Mouse (Mus musculus): ENCODE measurements around the gene Ascl3. TPM values are rescaled to one million over a fixed set of nuclear protein-coding genes. Genes with fewer than 3 reads are reported as not detected.

The Ascl3 gene
- polyA plus RNA-seq, 1 experiment from 2014 or later: not detected

DNA sequence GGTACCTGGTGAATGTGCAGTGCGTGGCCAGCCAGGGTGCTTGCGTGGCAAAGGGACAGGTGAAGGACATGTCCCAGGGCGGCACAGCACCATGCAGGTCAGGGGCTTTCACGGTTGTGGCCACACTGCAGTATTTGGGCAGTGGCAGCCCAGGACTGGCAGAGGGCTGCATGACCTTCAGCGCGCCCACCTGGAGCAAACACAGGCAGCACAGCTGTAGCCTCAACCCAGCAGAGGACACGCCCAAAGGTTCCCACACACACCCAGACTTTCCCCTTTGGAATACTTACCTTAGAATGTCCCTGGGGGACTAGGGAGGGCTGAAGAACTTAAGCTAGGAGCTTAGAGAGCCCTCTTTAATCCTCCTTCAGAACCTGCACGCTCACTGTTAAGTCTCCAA lies 8.4 kb downstream of the Ascl3 start:
- H3K9me3 ChIP-seq (ENCODE audit: control insufficient read depth, low read length): no peaks in the 10 kb centered on the region
- no peak for DNase-seq (ENCODE audit: low spot score)
- no peaks in the 10 kb centered on the region for H3K27me3 ChIP-seq (ENCODE audit: control insufficient read depth, insufficient read depth, low read length)
- no peak overlapping the region for H3K27ac ChIP-seq (ENCODE audit: low read depth, low read length)
- H3K36me3 ChIP-seq (ENCODE audit: control insufficient read depth, insufficient read depth, low read length): no peaks in the 10 kb centered on the region
- H3K4me3 ChIP-seq (ENCODE audit: low read depth, low read length): no peak overlapping the region
- H3K4me2 ChIP-seq (replicated peaks; ENCODE audit: low read depth, low read length): no peak overlapping the region
- no peaks in the 10 kb centered on the region for H3K4me1 ChIP-seq (replicated peaks; ENCODE audit: control insufficient read depth, insufficient read depth, low read length)
- WGBS: 93% methylated on average over 8 of the region's 8 CpGs
- ATAC-seq (ENCODE audit: low FRiP score): no peak
- no peak overlapping the region for H3K9ac ChIP-seq (ENCODE audit: low read depth, low read length)

GRCm38 (mm10) chr7:109722618-109723017 lies 8.9 kb downstream of the Ascl3 start:
- WGBS: 92% methylated on average over 2 of the region's 2 CpGs
- no peak overlapping the region for H3K4me3 ChIP-seq (ENCODE audit: low read depth, low read length)
- no peak overlapping the region for H3K27ac ChIP-seq (ENCODE audit: low read depth, low read length)
- no peak overlapping the region for H3K4me2 ChIP-seq (replicated peaks; ENCODE audit: low read depth, low read length)
- no peak overlapping the region for H3K9ac ChIP-seq (ENCODE audit: low read depth, low read length)
- H3K27me3 ChIP-seq (ENCODE audit: control insufficient read depth, insufficient read depth, low read length): no peaks in the 10 kb centered on the region
- no peaks in the 10 kb centered on the region for H3K36me3 ChIP-seq (ENCODE audit: control insufficient read depth, insufficient read depth, low read length)
- ATAC-seq (ENCODE audit: low FRiP score) (no peak), DNase-seq (ENCODE audit: low spot score) (peak; percentile 22)
- no peaks in the 10 kb centered on the region for H3K9me3 ChIP-seq (ENCODE audit: control insufficient read depth, low read length)
- H3K4me1 ChIP-seq (replicated peaks; ENCODE audit: control insufficient read depth, insufficient read depth, low read length): no peaks in the 10 kb centered on the region

- Histone ChIP-seq H3K27ac (ENCODE audit: low read depth, low read length) (no peak overlapping the region), H3K4me1 (replicated peaks; ENCODE audit: control insufficient read depth, insufficient read depth, low read length) (no peaks in the 10 kb centered on the region), H3K9me3 (ENCODE audit: control insufficient read depth, low read length) (no peaks in the 10 kb centered on the region), H3K4me3 (ENCODE audit: low read depth, low read length) (no peak overlapping the region), H3K4me2 (replicated peaks; ENCODE audit: low read depth, low read length) (no peak overlapping the region), H3K9ac (ENCODE audit: low read depth, low read length) (no peak overlapping the region), H3K36me3 (ENCODE audit: control insufficient read depth, insufficient read depth, low read length) (no peaks in the 10 kb centered on the region), H3K27me3 (ENCODE audit: control insufficient read depth, insufficient read depth, low read length) (no peaks in the 10 kb centered on the region)
- no peak for ATAC-seq (ENCODE audit: low FRiP score)
- peak; percentile 49 for DNase-seq (ENCODE audit: low spot score)
- 67% methylated on average over 9 of the region's 9 CpGs for WGBS
These were observed 12.2 kb downstream of the Ascl3 start for GRCm38 (mm10) chr7:109719286-109719685.

GRCm38 (mm10) chr7:109713434-109713982 lies 18.0 kb downstream of the Ascl3 start:
- H3K27ac ChIP-seq (ENCODE audit: low read depth, low read length): no peak overlapping the region
- ATAC-seq (ENCODE audit: low FRiP score) (no peak), DNase-seq (ENCODE audit: low spot score) (no peak)
- H3K36me3 ChIP-seq (ENCODE audit: control insufficient read depth, insufficient read depth, low read length): peaks cover 3% of the 10 kb centered on the region; the same call in 1 of the 2 replicates
- no peak overlapping the region for H3K9ac ChIP-seq (ENCODE audit: low read depth, low read length)
- WGBS: 90% methylated on average over 2 of the region's 2 CpGs
- no peaks in the 10 kb centered on the region for H3K27me3 ChIP-seq (ENCODE audit: control insufficient read depth, insufficient read depth, low read length)
- no peak overlapping the region for H3K4me2 ChIP-seq (replicated peaks; ENCODE audit: low read depth, low read length)
- no peaks in the 10 kb centered on the region for H3K4me1 ChIP-seq (replicated peaks; ENCODE audit: control insufficient read depth, insufficient read depth, low read length)
- H3K9me3 ChIP-seq (ENCODE audit: control insufficient read depth, low read length): no peaks in the 10 kb centered on the region
- H3K4me3 ChIP-seq (ENCODE audit: low read depth, low read length): no peak overlapping the region

- no peak overlapping the region for H3K27ac ChIP-seq (ENCODE audit: low read depth, low read length)
- no peaks in the 10 kb centered on the region for H3K9me3 ChIP-seq (ENCODE audit: control insufficient read depth, low read length)
- H3K9ac ChIP-seq (ENCODE audit: low read depth, low read length): no peak overlapping the region
- no peaks in the 10 kb centered on the region for H3K4me1 ChIP-seq (replicated peaks; ENCODE audit: control insufficient read depth, insufficient read depth, low read length)
- WGBS: 92% methylated on average over 7 of the region's 7 CpGs
- H3K4me2 ChIP-seq (replicated peaks; ENCODE audit: low read depth, low read length): no peak overlapping the region
- DNase-seq (ENCODE audit: low spot score) (no peak), ATAC-seq (ENCODE audit: low FRiP score) (no peak)
- H3K4me3 ChIP-seq (ENCODE audit: low read depth, low read length): no peak overlapping the region
- peaks cover 3% of the 10 kb centered on the region; the same call in 1 of the 2 replicates for H3K36me3 ChIP-seq (ENCODE audit: control insufficient read depth, insufficient read depth, low read length)
- no peaks in the 10 kb centered on the region for H3K27me3 ChIP-seq (ENCODE audit: control insufficient read depth, insufficient read depth, low read length)
These were observed 19.3 kb downstream of the Ascl3 start for GRCm38 (mm10) chr7:109712198-109712597.

- Histone ChIP-seq H3K4me1 (replicated peaks; ENCODE audit: control insufficient read depth, insufficient read depth, low read length) (no peaks in the 10 kb centered on the region), H3K4me2 (replicated peaks; ENCODE audit: low read depth, low read length) (no peak overlapping the region), H3K36me3 (ENCODE audit: control insufficient read depth, insufficient read depth, low read length) (peaks cover 3% of the 10 kb centered on the region; the same call in 1 of the 2 replicates), H3K27ac (ENCODE audit: low read depth, low read length) (no peak overlapping the region), H3K27me3 (ENCODE audit: control insufficient read depth, insufficient read depth, low read length) (no peaks in the 10 kb centered on the region), H3K9ac (ENCODE audit: low read depth, low read length) (no peak overlapping the region), H3K9me3 (ENCODE audit: control insufficient read depth, low read length) (no peaks in the 10 kb centered on the region), H3K4me3 (ENCODE audit: low read depth, low read length) (no peak overlapping the region)
- ATAC-seq (ENCODE audit: low FRiP score): no peak
- DNase-seq (ENCODE audit: low spot score): no peak
- 80% methylated on average over 1 of the region's 1 CpGs for WGBS
These were observed 21.5 kb downstream of the Ascl3 start for GRCm38 (mm10) chr7:109710069-109710468.

- H3K4me3 ChIP-seq (ENCODE audit: low read depth, low read length): no peak overlapping the region
- WGBS: 64% methylated on average over 3 of the region's 3 CpGs
- no peaks in the 10 kb centered on the region for H3K27me3 ChIP-seq (ENCODE audit: control insufficient read depth, insufficient read depth, low read length)
- DNase-seq (ENCODE audit: low spot score): no peak
- H3K4me2 ChIP-seq (replicated peaks; ENCODE audit: low read depth, low read length): no peak overlapping the region
- H3K9ac ChIP-seq (ENCODE audit: low read depth, low read length): no peak overlapping the region
- no peaks in the 10 kb centered on the region for H3K4me1 ChIP-seq (replicated peaks; ENCODE audit: control insufficient read depth, insufficient read depth, low read length)
- no peak overlapping the region for H3K27ac ChIP-seq (ENCODE audit: low read depth, low read length)
- ATAC-seq (ENCODE audit: low FRiP score): no peak
- peaks cover 3% of the 10 kb centered on the region; the same call in 1 of the 2 replicates for H3K36me3 ChIP-seq (ENCODE audit: control insufficient read depth, insufficient read depth, low read length)
- H3K9me3 ChIP-seq (ENCODE audit: control insufficient read depth, low read length): no peaks in the 10 kb centered on the region
These were observed 22.6 kb downstream of the Ascl3 start for GRCm38 (mm10) chr7:109708961-109709382.

DNA sequence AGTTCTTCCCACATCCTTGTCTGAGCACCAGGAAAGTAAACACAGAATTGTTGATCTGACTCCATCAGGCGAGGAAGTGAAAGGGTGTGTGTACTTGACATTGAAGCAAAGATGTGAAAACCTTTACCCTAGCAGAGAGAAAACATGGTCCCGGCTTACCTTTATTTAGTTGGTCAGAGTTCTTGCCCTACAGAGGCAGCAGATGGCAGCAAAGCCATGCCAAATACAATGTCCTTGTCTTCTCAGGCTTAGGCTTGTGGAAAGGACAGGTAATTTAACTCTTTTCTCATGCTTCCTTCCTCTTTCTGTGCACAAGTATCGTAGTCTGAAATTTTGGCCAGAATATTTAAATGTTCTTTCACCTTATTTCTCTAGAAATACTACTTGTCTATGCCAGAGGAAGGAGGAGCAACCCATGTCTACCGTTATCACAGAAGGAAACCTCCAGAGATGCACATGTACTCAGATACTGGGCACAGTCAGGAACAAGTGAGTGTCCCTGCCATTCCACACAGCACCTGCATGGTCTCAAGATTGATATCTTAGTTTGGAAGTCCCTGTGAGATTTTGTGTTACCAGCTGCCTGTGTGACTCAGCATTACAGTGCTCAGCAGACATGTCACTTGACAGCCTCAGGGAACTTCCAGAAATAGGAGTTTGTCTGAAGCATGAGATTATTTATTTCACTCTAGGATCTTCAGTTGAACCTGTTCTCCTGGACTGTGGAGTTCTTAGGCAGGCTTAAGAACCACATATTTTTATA lies 24.3 kb downstream of the Ascl3 start:
- no peak for ATAC-seq (ENCODE audit: low FRiP score)
- Histone ChIP-seq H3K4me3 (ENCODE audit: low read depth, low read length) (no peak overlapping the region), H3K9me3 (ENCODE audit: control insufficient read depth, low read length) (no peaks in the 10 kb centered on the region), H3K27ac (ENCODE audit: low read depth, low read length) (no peak overlapping the region), H3K27me3 (ENCODE audit: control insufficient read depth, insufficient read depth, low read length) (no peaks in the 10 kb centered on the region), H3K36me3 (ENCODE audit: control insufficient read depth, insufficient read depth, low read length) (peaks cover 2% of the 10 kb centered on the region; the same call in 1 of the 2 replicates), H3K4me1 (replicated peaks; ENCODE audit: control insufficient read depth, insufficient read depth, low read length) (no peaks in the 10 kb centered on the region), H3K9ac (ENCODE audit: low read depth, low read length) (no peak overlapping the region), H3K4me2 (replicated peaks; ENCODE audit: low read depth, low read length) (no peak overlapping the region)
- DNase-seq (ENCODE audit: low spot score): peak; percentile 51
- WGBS: 59% methylated on average over 4 of the region's 4 CpGs

- Histone ChIP-seq H3K4me3 (ENCODE audit: low read depth, low read length) (peak overlapping the region; percentile 56), H3K36me3 (ENCODE audit: control insufficient read depth, insufficient read depth, low read length) (no peaks in the 10 kb centered on the region), H3K4me2 (replicated peaks; ENCODE audit: low read depth, low read length) (peak overlapping the region; percentile 50), H3K9ac (ENCODE audit: low read depth, low read length) (no peak overlapping the region; the same call in 1 of the 2 replicates), H3K9me3 (ENCODE audit: control insufficient read depth, low read length) (no peaks in the 10 kb centered on the region), H3K27ac (ENCODE audit: low read depth, low read length) (no peak overlapping the region), H3K27me3 (ENCODE audit: control insufficient read depth, insufficient read depth, low read length) (no peaks in the 10 kb centered on the region), H3K4me1 (replicated peaks; ENCODE audit: control insufficient read depth, insufficient read depth, low read length) (no peaks in the 10 kb centered on the region)
- WGBS: 66% methylated on average over 3 of the region's 3 CpGs
- DNase-seq (ENCODE audit: low spot score) (no peak), ATAC-seq (ENCODE audit: low FRiP score) (no peak)
These were observed 27.1 kb downstream of the Ascl3 start for GRCm38 (mm10) chr7:109704461-109704860.
